Mouse (Mus musculus): ENCODE measurements around the gene Gm19426.

Gm19426 gene

GRCm38 (mm10) chr2:84717357-84717756 is 26.1 kb downstream of the Gm19426 start:
- DNase-seq = no peak

- DNase-seq = no peak
These were observed 26.8 kb downstream of the Gm19426 start for GRCm38 (mm10) chr2:84716423-84717355.

- DNase-seq = peak; percentile 82
These were observed 27.7 kb downstream of the Gm19426 start for GRCm38 (mm10) chr2:84715562-84716361.

GRCm38 (mm10) chr2:84714811-84715561 is 28.5 kb downstream of the Gm19426 start, which contains the start of gene Zdhhc5:
Gene Zdhhc5, minus strand, starts transcription at chr2:84715180.
- DNase-seq = peak; percentile 99

- no peak for DNase-seq
These were observed 29.0 kb downstream of the Gm19426 start for GRCm38 (mm10) chr2:84714422-84714810.

- no peak for DNase-seq
These were observed 31.6 kb downstream of the Gm19426 start for GRCm38 (mm10) chr2:84711898-84712297.

- DNase-seq = no peak
These were observed 35.9 kb downstream of the Gm19426 start for GRCm38 (mm10) chr2:84707523-84707922.

- no peak for DNase-seq
These were observed 38.2 kb downstream of the Gm19426 start for GRCm38 (mm10) chr2:84705295-84705694.

GRCm38 (mm10) chr2:84704329-84704728 is 39.1 kb downstream of the Gm19426 start:
- DNase-seq = no peak

GRCm38 (mm10) chr2:84703497-84703896 is 40.0 kb downstream of the Gm19426 start:
- DNase-seq = no peak

- no peak for DNase-seq
These were observed 48.3 kb downstream of the Gm19426 start for GRCm38 (mm10) chr2:84695007-84695695.
